Mouse (Mus musculus): ENCODE measurements at regions not wholly inside any gene's neighbourhood (a gene's known extent, or its start where the extent isn't known, plus 50 kb on each side); places are given as distances from the start of the nearest gene placed in this dataset.

GRCm38 (mm10) chr4:53949164-53949563 is 123.3 kb downstream of the Tmem38b start:
- ATAC-seq (no peak), DNase-seq (ENCODE audit: low spot score) (no peak)
- no peaks in the 10 kb centered on the region for H3K4me1 ChIP-seq (ENCODE audit: insufficient read depth, low read depth, low read length)
- no peaks in the 10 kb centered on the region for H3K27me3 ChIP-seq (replicated peaks; ENCODE audit: insufficient read depth, low read length)
- H3K36me3 ChIP-seq (ENCODE audit: insufficient read depth, low read length) = no peaks in the 10 kb centered on the region
- H3K27ac ChIP-seq (ENCODE audit: low read length) = no peak overlapping the region
- H3K9ac ChIP-seq (replicated peaks; ENCODE audit: low read depth) = no peak overlapping the region
- WGBS = 82% methylated on average over 3 of the region's 3 CpGs
- H3K4me2 ChIP-seq (replicated peaks; ENCODE audit: low read depth, low read length) = no peak overlapping the region
- no peak overlapping the region for H3K4me3 ChIP-seq (ENCODE audit: low read depth, low read length)
- no peaks in the 10 kb centered on the region for H3K9me3 ChIP-seq (ENCODE audit: low read length)
- TF ChIP-seq EP300 (IDR thresholded peaks at IDR 0.05) (no peak), CTCF (IDR thresholded peaks at IDR 0.05) (no peak)

GRCm38 (mm10) chr4:53950496-53950895 is 124.7 kb downstream of the Tmem38b start:
- DNase-seq (ENCODE audit: low spot score) (no peak), ATAC-seq (no peak)
- no peak overlapping the region for H3K9ac ChIP-seq (replicated peaks; ENCODE audit: low read depth)
- 51% methylated on average over 5 of the region's 6 CpGs for WGBS
- H3K4me3 ChIP-seq (ENCODE audit: low read depth, low read length) = no peak overlapping the region
- no peaks in the 10 kb centered on the region for H3K36me3 ChIP-seq (ENCODE audit: insufficient read depth, low read length)
- no peaks in the 10 kb centered on the region for H3K27me3 ChIP-seq (replicated peaks; ENCODE audit: insufficient read depth, low read length)
- no peak overlapping the region for H3K27ac ChIP-seq (ENCODE audit: low read length)
- TF ChIP-seq CTCF (IDR thresholded peaks at IDR 0.05) (no peak), EP300 (IDR thresholded peaks at IDR 0.05) (no peak)
- H3K4me2 ChIP-seq (replicated peaks; ENCODE audit: low read depth, low read length) = no peak overlapping the region
- H3K9me3 ChIP-seq (ENCODE audit: low read length) = no peaks in the 10 kb centered on the region
- H3K4me1 ChIP-seq (ENCODE audit: insufficient read depth, low read depth, low read length) = no peaks in the 10 kb centered on the region

- 14% methylated on average over 3 of the region's 3 CpGs for WGBS
- H3K4me2 ChIP-seq (replicated peaks; ENCODE audit: low read depth, low read length) = no peak overlapping the region
- H3K36me3 ChIP-seq (ENCODE audit: insufficient read depth, low read length) = no peaks in the 10 kb centered on the region
- TF ChIP-seq EP300 (IDR thresholded peaks at IDR 0.05) (no peak), CTCF (IDR thresholded peaks at IDR 0.05) (no peak)
- H3K27me3 ChIP-seq (replicated peaks; ENCODE audit: insufficient read depth, low read length) = no peaks in the 10 kb centered on the region
- ATAC-seq (no peak), DNase-seq (ENCODE audit: low spot score) (no peak)
- no peak overlapping the region for H3K4me3 ChIP-seq (ENCODE audit: low read depth, low read length)
- no peaks in the 10 kb centered on the region for H3K9me3 ChIP-seq (ENCODE audit: low read length)
- no peaks in the 10 kb centered on the region for H3K4me1 ChIP-seq (ENCODE audit: insufficient read depth, low read depth, low read length)
- H3K27ac ChIP-seq (ENCODE audit: low read length) = no peak overlapping the region
- no peak overlapping the region for H3K9ac ChIP-seq (replicated peaks; ENCODE audit: low read depth)
Observed at GRCm38 (mm10) chr4:53951003-53951733, 125.3 kb downstream of the Tmem38b start.

GRCm38 (mm10) chr4:53951734-53952109 is 125.9 kb downstream of the Tmem38b start:
- Histone ChIP-seq H3K36me3 (ENCODE audit: insufficient read depth, low read length) (no peaks in the 10 kb centered on the region), H3K27ac (ENCODE audit: low read length) (no peak overlapping the region), H3K4me3 (ENCODE audit: low read depth, low read length) (no peak overlapping the region), H3K9ac (replicated peaks; ENCODE audit: low read depth) (no peak overlapping the region), H3K9me3 (ENCODE audit: low read length) (no peaks in the 10 kb centered on the region), H3K4me1 (ENCODE audit: insufficient read depth, low read depth, low read length) (no peaks in the 10 kb centered on the region), H3K27me3 (replicated peaks; ENCODE audit: insufficient read depth, low read length) (no peaks in the 10 kb centered on the region), H3K4me2 (replicated peaks; ENCODE audit: low read depth, low read length) (no peak overlapping the region)
- ATAC-seq = no peak
- 69% methylated on average over 5 of the region's 5 CpGs for WGBS
- DNase-seq (ENCODE audit: low spot score) = no peak
- TF ChIP-seq EP300 (IDR thresholded peaks at IDR 0.05) = no peak

- ATAC-seq (peak; percentile 63), DNase-seq (ENCODE audit: low spot score) (peak; percentile 25)
- no peaks in the 10 kb centered on the region for H3K27me3 ChIP-seq (replicated peaks; ENCODE audit: insufficient read depth, low read length)
- WGBS = 18% methylated on average over 3 of the region's 3 CpGs
- H3K4me2 ChIP-seq (replicated peaks; ENCODE audit: low read depth, low read length) = no peak overlapping the region
- no peaks in the 10 kb centered on the region for H3K36me3 ChIP-seq (ENCODE audit: insufficient read depth, low read length)
- H3K9ac ChIP-seq (replicated peaks; ENCODE audit: low read depth) = no peak overlapping the region
- no peak overlapping the region for H3K4me3 ChIP-seq (ENCODE audit: low read depth, low read length)
- H3K4me1 ChIP-seq (ENCODE audit: insufficient read depth, low read depth, low read length) = no peaks in the 10 kb centered on the region
- no peak overlapping the region for H3K27ac ChIP-seq (ENCODE audit: low read length)
- TF ChIP-seq CTCF (IDR thresholded peaks at IDR 0.05) (no peak), EP300 (IDR thresholded peaks at IDR 0.05) (peak; percentile 89)
- no peaks in the 10 kb centered on the region for H3K9me3 ChIP-seq (ENCODE audit: low read length)
Observed at GRCm38 (mm10) chr4:53952288-53952687, 126.4 kb downstream of the Tmem38b start.

GRCm38 (mm10) chr4:53962458-53962857 is 136.6 kb downstream of the Tmem38b start:
- Histone ChIP-seq H3K4me1 (ENCODE audit: insufficient read depth, low read depth, low read length) (no peaks in the 10 kb centered on the region), H3K27me3 (replicated peaks; ENCODE audit: insufficient read depth, low read length) (no peaks in the 10 kb centered on the region), H3K9ac (replicated peaks; ENCODE audit: low read depth) (no peak overlapping the region), H3K4me2 (replicated peaks; ENCODE audit: low read depth, low read length) (no peak overlapping the region), H3K36me3 (ENCODE audit: insufficient read depth, low read length) (no peaks in the 10 kb centered on the region), H3K9me3 (ENCODE audit: low read length) (no peaks in the 10 kb centered on the region), H3K27ac (ENCODE audit: low read length) (no peak overlapping the region), H3K4me3 (ENCODE audit: low read depth, low read length) (no peak overlapping the region)
- WGBS = 69% methylated on average over 3 of the region's 3 CpGs
- DNase-seq (ENCODE audit: low spot score) (no peak), ATAC-seq (no peak)
- TF ChIP-seq EP300 (IDR thresholded peaks at IDR 0.05) = no peak
- no peak for TF ChIP-seq CTCF (IDR thresholded peaks at IDR 0.05)

- H3K4me1 ChIP-seq (ENCODE audit: insufficient read depth, low read depth, low read length) = no peaks in the 10 kb centered on the region; the same call in 1 of the 2 replicates
- ATAC-seq = no peak
- DNase-seq (ENCODE audit: low spot score) = no peak
Observed at GRCm38 (mm10) chr4:53970461-53970860, 144.6 kb downstream of the Tmem38b start.

More at GRCm38 (mm10) chr4:53970461-53970860, 144.6 kb downstream of the Tmem38b start:
- Histone ChIP-seq H3K36me3 (ENCODE audit: insufficient read depth, low read length) (no peaks in the 10 kb centered on the region), H3K4me2 (replicated peaks; ENCODE audit: low read depth, low read length) (no peak overlapping the region), H3K27ac (ENCODE audit: low read length) (no peak overlapping the region), H3K27me3 (replicated peaks; ENCODE audit: insufficient read depth, low read length) (no peaks in the 10 kb centered on the region), H3K4me3 (ENCODE audit: low read depth, low read length) (no peak overlapping the region), H3K9ac (replicated peaks; ENCODE audit: low read depth) (no peak overlapping the region), H3K9me3 (ENCODE audit: low read length) (no peaks in the 10 kb centered on the region)
- no peak for TF ChIP-seq EP300 (IDR thresholded peaks at IDR 0.05)
- no peak for TF ChIP-seq CTCF (IDR thresholded peaks at IDR 0.05)

All from lung, postnatal 0 days (tissue).